Mouse (Mus musculus) C2C12 (cell line): ENCODE results near the gene Def8.

Experiments
- CEBPB ChIP-seq: IDR thresholded peaks from one replicate; pipeline ENCODE4 v1.6.1; 2011; ENCODE audit warnings: low read depth, mild to moderate bottlenecking, control low read depth, moderate library complexity
- CTCF ChIP-seq: IDR thresholded peaks from one replicate; pipeline ENCODE4 v1.5.1; 2011; ENCODE audit not compliant: control insufficient read depth, insufficient read depth, insufficient read length
- FOSL1 ChIP-seq: IDR thresholded peaks from one replicate; pipeline ENCODE4 v1.8.0; 2011; ENCODE audit warnings: mild to moderate bottlenecking, low read length; ENCODE audit not compliant: poor library complexity, insufficient read depth, severe bottlenecking
- MAX ChIP-seq: IDR thresholded peaks from one replicate; pipeline ENCODE4 v1.6.1; 2011; ENCODE audit warnings: mild to moderate bottlenecking, control low read depth
- MYOD1 ChIP-seq: IDR thresholded peaks from one replicate; pipeline ENCODE4 v1.6.1; 2011; ENCODE audit warnings: low read depth; ENCODE audit not compliant: control insufficient read depth, insufficient read length
- USF1 ChIP-seq: IDR thresholded peaks from one replicate; pipeline ENCODE4 v1.6.1; 2011; ENCODE audit warnings: low read depth, mild to moderate bottlenecking, control low read depth, moderate library complexity

- TF ChIP-seq MYOD1 (no peak), CTCF (no peak), CEBPB (no peak), USF1 (no peak), FOSL1 (no peak), MAX (no peak)
These were observed 3.6 kb upstream of the Def8 start for GRCm38 (mm10) chr8:123419711-123420110.
